Mouse (Mus musculus) embryonic fibroblast, embryonic 13.5 days (primary cell): Measurements from ENCODE around the gene Prrg2.

Experiments
- CTCF ChIP-seq: IDR thresholded peaks from 2 replicates; pipeline ENCODE4 v1.5.1; 2011; ENCODE audit warnings: mild to moderate bottlenecking, control low read depth, low read length, moderate library complexity, borderline replicate concordance; ENCODE audit not compliant: insufficient read depth
- POLR2A ChIP-seq: IDR thresholded peaks from 2 replicates; pipeline ENCODE4 v1.6.1; 2011; ENCODE audit warnings: low read depth, mild to moderate bottlenecking, control low read depth, low read length, moderate library complexity

GRCm38 (mm10) chr7:45048923-45049657 is 13.4 kb downstream of the Prrg2 start:
- TF ChIP-seq CTCF, result no peak
- TF ChIP-seq POLR2A, result no peak
